Mouse (Mus musculus) C2C12 (cell line): ENCODE results near the gene Pcbp3.

Experiments used
- CEBPB ChIP-seq: IDR thresholded peaks from one replicate; pipeline ENCODE4 v1.6.1; 2011; ENCODE audit warnings: low read depth, mild to moderate bottlenecking, control low read depth, moderate library complexity
- CTCF ChIP-seq: IDR thresholded peaks from one replicate; pipeline ENCODE4 v1.5.1; 2011; ENCODE audit not compliant: control insufficient read depth, insufficient read depth, insufficient read length
- MAX ChIP-seq: IDR thresholded peaks from one replicate; pipeline ENCODE4 v1.6.1; 2011; ENCODE audit warnings: mild to moderate bottlenecking, control low read depth
- USF1 ChIP-seq: IDR thresholded peaks from one replicate; pipeline ENCODE4 v1.6.1; 2011; ENCODE audit warnings: low read depth, mild to moderate bottlenecking, control low read depth, moderate library complexity

DNA sequence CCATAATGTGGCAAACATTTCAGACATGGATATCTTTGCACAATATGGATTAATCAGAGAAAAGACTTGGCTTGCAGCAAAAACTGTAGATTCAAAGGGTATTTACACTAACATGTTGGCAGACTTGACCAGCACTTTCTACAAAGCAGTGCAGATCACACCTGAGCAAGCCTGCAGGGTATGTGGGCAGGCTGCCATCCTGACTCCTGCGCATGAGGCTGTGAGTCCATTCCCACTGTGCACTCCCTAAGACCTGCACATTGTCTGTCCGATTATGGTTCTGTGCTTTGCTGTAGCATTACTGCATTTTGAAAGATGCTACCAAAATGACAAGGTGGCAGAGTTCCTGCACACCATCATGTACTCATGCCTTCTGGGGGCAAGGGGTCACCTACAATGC lies 143.3 kb downstream of the Pcbp3 start:
- TF ChIP-seq MAX (no peak), CEBPB (no peak), CTCF (no peak), USF1 (no peak)
